Mouse (Mus musculus): ENCODE results near the gene Amdhd1. TPM values are rescaled to one million over a fixed set of nuclear protein-coding genes. Genes with fewer than 3 reads are reported as not detected.

The Amdhd1 gene
- total RNA-seq, 2 experiments from 2014 or later, result not detected

GRCm38 (mm10) chr10:93541585-93541984 lies 1.8 kb upstream of the Amdhd1 start:
- DNase-seq, result no peak
- intact Hi-C loops (cut with DNase I), result loop anchor here (10.0 kb wide), 1 partner anchor 497 kb away; no protein-coding TSS in a partner anchor

GRCm38 (mm10) chr10:93540431-93541210 lies 788 bp upstream of the Amdhd1 start, which contains the start of gene Ccdc38:
Ccdc38 (plus strand) TSS chr10:93540632.
- intact Hi-C loops (cut with DNase I), result loop anchor here (10.0 kb wide), 1 partner anchor 496 kb away; no protein-coding TSS in a partner anchor
- DNase-seq, result no peak

- intact Hi-C loops (cut with DNase I), result no loop called here
- no peak for DNase-seq
Observed at GRCm38 (mm10) chr10:93538818-93539217, 1.0 kb downstream of the Amdhd1 start.

GRCm38 (mm10) chr10:93538287-93538686 lies 1.5 kb downstream of the Amdhd1 start:
- intact Hi-C loops (cut with DNase I), result no loop called here
- no peak for DNase-seq

- intact Hi-C loops (cut with DNase I), result no loop called here
Observed at GRCm38 (mm10) chr10:93525329-93525728, 14.5 kb downstream of the Amdhd1 start.

GRCm38 (mm10) chr10:93520994-93521393 lies 18.8 kb downstream of the Amdhd1 start:
- no peak for DNase-seq
- intact Hi-C loops (cut with DNase I), result no loop called here

More at GRCm38 (mm10) chr10:93525329-93525728, 14.5 kb downstream of the Amdhd1 start:
- no peak for DNase-seq

DNA sequence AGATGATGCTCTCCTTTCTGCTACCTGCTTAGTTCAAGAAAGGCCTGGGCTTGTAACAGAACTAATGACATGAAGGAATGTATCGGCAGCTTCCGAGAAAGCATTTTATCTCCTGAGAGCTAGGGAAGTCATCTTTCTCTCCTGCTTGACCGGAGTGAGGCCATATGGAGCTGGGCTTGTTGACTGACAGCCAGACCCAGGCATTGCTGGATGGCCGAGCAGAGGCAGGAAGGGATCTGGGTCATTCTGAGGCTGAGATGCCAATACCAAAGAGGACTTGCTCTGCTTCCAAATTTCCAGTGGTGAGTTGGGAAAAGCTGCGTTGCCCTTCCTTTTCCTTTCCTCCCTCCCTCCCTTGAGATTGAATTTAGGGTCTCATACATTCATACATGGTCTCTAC lies 20.1 kb downstream of the Amdhd1 start:
- intact Hi-C loops (cut with DNase I), result no loop called here
- DNase-seq, result no peak

DNA sequence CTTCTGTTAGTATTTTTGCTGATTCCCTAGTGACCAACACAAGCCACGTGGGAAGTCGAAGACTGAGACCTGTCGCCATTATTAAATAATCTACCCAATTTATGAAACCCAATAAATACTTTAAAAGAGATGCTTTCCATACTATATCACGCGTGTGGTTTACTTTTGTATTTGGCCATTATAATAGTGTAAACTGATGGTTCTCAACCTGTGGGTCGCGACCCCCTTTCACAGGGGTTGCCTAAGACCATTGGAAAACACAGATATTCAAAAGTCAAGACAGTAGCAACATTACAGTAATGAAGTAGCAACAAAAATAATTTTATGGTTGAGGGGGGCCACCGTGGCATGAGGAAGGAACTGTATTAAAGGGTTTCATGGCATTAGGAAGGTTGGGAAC lies 20.7 kb downstream of the Amdhd1 start:
- no peak for DNase-seq
- intact Hi-C loops (cut with DNase I), result no loop called here

DNA sequence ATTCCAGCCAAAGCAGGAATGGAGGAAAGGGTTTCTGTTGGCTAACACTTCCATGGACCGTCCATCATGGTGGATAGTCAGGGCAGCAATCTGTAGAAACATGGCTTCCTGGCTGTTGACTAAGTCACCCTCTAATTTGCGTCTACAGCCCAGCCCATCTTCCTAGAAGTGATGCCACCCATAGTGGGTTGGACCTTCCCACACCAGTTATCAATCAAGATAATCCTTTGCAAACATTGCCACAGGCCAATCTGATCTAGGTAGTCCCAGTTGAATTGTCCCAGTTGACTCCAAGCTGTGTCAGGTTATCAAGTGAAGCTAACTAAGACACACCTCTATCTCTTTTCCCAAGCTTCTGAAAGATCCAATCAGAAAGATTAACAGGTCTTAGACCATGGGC lies 21.2 kb downstream of the Amdhd1 start:
- DNase-seq, result no peak
- intact Hi-C loops (cut with DNase I), result no loop called here

DNA sequence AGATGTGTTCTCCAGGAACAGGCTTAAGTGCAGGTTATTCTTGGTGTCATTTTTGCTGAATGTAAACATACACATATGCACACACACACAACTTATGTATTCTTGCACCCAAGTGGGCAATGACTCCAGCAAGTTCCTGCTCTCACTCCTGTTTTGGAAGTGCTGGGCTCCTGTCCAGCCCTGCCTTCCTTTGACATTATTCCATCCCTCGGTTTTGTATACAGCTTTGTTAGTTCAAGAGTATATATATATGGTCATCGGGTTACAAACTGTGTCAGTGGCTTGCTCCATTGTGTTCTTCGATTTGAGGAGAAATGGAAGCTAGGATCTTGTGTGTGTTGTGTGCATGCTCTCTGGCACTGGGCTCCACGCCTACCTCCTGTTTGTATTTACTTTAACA lies 21.6 kb downstream of the Amdhd1 start:
- intact Hi-C loops (cut with DNase I), result no loop called here

GRCm38 (mm10) chr10:93517754-93518153 lies 22.1 kb downstream of the Amdhd1 start:
- DNase-seq, result no peak
- intact Hi-C loops (cut with DNase I), result no loop called here

More for the DNA sequence above, 21.6 kb downstream of the Amdhd1 start:
- no peak for DNase-seq

DNA sequence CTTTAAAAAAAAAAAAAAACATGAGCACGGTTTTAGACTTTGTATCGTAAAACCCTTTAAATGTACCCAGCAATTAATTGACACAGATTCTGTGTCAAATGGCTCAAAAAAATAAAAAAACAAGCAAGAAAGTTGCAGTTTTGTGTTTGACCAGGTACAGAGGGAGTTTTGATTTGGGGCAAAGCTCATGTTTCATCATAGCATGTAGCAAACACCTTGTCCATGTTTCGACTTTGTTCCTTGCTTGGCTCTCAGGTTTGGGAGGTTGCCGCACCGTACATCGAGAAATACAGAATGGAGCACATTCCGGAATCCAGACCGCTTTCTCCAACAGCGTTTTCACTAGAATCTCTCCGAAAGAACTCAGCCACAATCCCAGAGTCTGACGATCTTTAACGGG lies 23.9 kb downstream of the Amdhd1 start:
- DNase-seq, result no peak
- intact Hi-C loops (cut with DNase I), result no loop called here

- intact Hi-C loops (cut with DNase I), result no loop called here
- DNase-seq, result no peak
Observed at GRCm38 (mm10) chr10:93515419-93515818, 24.4 kb downstream of the Amdhd1 start.

- no peak for DNase-seq
- intact Hi-C loops (cut with DNase I), result no loop called here
Observed at GRCm38 (mm10) chr10:93509532-93510153, 30.2 kb downstream of the Amdhd1 start.

DNA sequence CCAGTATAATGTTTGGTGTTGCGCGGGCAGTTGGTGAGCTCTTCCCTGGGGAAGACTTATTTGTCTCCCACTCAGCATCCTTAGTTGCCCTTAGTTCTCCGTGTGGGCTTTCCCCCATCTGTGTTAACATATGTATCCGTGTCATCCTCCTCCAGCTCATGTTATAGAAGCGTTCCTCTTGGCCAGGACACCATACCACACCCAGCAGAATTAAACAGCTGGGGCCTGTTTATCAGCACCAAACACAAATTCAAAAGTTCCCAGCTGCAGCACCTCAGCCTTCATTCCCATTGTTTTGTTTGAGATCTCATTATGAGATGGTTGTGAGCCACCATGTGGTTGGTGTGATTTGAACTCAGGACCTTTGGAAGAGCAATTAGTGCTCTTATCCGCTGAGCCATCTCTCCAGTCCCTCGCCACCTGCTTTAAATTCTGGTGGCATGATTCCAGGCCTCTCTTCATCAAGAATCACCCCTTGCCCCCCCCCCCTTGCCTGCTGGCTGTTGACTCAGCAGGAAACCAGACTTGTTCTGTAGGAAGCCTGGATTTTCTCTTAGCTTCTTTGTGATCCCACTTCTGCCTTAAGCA lies 31.4 kb downstream of the Amdhd1 start:
- intact Hi-C loops (cut with DNase I), result no loop called here
- DNase-seq, result no peak

DNA sequence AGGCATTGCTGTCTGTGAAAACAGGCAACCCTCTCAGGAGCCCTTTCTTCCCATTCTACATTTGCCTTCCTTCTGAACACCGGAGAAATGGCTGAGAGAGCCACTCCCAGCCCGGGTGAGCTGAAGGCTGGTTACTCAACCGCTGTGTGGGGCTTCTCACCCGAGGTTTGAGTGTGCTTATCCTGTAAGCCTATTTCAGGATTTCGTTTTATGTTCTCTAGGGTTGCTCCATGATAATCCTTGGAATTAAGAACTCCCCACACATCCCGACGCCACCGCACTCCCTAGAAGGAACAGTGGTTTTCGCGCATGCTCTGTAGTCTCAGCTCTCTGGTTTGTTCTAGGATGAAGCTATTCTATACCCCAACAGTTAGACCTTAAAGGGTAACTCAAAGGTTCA lies 38.5 kb downstream of the Amdhd1 start:
- no peak for DNase-seq

DNA sequence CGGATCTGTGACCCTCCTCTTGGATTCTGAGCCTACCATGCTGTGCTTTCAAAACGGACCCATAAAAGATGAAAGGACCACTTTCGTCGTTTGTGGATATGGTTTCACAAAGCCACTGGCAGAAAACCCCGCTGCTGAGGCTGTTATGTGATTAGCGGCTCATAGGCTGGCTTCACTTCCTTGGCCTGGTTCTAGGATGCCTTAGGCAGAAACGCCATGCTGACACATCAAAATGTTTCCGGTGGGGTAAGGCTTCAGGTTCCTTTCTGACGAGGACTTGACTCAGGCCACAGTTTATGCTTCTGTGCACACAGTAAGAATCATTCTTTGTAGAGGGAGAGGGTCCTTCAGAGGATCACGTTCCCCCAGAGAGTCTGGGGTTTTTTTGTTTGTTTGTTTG lies 39.0 kb downstream of the Amdhd1 start:
- DNase-seq, result no peak
- intact Hi-C loops (cut with DNase I), result no loop called here

More for the DNA sequence above, 38.5 kb downstream of the Amdhd1 start:
- intact Hi-C loops (cut with DNase I), result no loop called here

- intact Hi-C loops (cut with DNase I), result no loop called here
- no peak for DNase-seq
Observed at GRCm38 (mm10) chr10:93490451-93490850, 49.4 kb downstream of the Amdhd1 start.

DNA sequence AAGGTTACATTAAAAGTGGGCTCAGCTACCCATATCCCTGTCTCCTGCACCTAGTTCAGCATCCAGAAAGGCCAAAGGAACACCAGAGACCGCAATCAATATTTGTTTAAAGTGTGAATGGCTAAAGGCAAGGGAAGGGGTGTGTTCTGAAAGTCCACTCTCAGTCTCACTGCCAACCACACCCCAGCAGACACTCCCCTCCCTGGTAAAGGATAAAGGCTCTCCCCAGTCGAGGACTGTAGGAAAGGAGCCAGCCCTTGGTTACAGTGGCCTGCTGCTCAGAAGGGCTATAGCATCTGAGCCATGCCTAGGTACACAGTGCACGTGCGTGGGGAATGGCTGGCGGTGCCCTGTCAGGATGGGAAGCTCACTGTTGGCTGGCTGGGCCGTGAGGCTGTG lies 51.0 kb downstream of the Amdhd1 start:
- intact Hi-C loops (cut with DNase I), result no loop called here
- DNase-seq, result no peak

- no peak for DNase-seq
- intact Hi-C loops (cut with DNase I), result no loop called here
Observed at GRCm38 (mm10) chr10:93488066-93488827, 51.6 kb downstream of the Amdhd1 start, which contains the start of gene Hal. Hal (plus strand) TSS chr10:93488768.

DNA sequence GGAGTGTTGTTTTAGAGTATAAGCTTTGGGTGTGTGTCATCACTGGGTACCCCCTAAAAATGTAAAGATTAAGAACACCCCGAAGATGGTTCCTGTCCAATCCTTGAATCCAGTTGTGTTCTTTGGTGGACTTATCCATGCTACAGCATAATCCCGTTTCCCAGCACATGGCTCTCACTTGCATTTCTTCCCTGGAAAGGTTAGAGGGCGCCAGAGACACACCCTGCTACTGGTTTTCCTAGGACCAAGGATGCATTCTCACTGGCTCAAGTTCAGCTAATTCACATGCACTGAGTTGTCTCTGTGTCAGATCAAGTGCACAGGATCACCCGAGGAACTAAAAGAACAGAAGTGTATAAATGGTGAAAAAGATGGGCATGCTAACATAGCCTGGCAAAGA lies 53.2 kb downstream of the Amdhd1 start:
- DNase-seq, result no peak

More for the DNA sequence above, 53.2 kb downstream of the Amdhd1 start:
- intact Hi-C loops (cut with DNase I), result loop anchor here (2.0 kb wide), 2 partner anchors 62 to 90 kb away; no protein-coding TSS in a partner anchor

All from gastrocnemius, postnatal 36 days (tissue).